In the genomic region with DNA sequence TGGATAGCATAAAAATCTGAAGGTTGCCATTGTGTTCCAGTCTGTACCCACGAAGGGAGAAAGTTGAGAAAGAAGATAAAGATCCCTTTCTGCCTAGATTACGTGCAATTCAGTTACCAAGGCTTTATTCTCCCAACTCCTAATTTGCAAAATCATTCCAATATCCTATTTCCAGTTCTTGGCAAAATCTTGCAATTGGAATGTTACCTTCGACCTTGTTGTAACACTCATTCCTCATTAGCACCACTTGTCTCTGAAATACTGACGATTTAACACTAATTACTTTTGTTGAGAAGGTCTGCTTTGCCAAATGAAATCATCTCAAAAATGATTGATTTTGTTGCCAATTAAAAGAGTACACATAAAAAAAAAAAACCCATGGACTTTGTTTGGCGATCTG, we compare ENCODE assay signal across 27 mouse cellular contexts. TPM values are rescaled to one million over a fixed set of nuclear protein-coding genes. Genes with fewer than 3 reads are reported as not detected.
"Had no signal": no experiment of that assay in that cellular context is flagged by ENCODE, and none has a peak within 500 bp of the region (broad histone marks: within the 10 kb centered on the region; RNA-seq: fewer than 3 reads in every experiment).

No protein-coding gene starts in this region.

- DNase-seq: cerebellum, adult 9-10 months; cerebellum, adult 9-11 months; cerebellum, postnatal 10 days; cerebellum, postnatal 14 days; cerebellum, postnatal 25 days; cerebellum, postnatal 36 days; embryo, embryonic 11 days; forebrain, postnatal 0 days; gastrocnemius, adult 2 months; gastrocnemius, postnatal 10 days; gastrocnemius, postnatal 14 days; gastrocnemius, postnatal 25 days; gastrocnemius, postnatal 36 days; heart, adult 18-20 months; heart, adult 2 months had no signal

- H3K9ac ChIP-seq: embryonic facial prominence, embryonic 12.5 days; embryonic facial prominence, embryonic 13.5 days; embryonic facial prominence, embryonic 15.5 days; forebrain, embryonic 12.5 days; forebrain, embryonic 15.5 days; forebrain, postnatal 0 days had no signal

- ATAC-seq: forebrain, embryonic 15.5 days; forebrain, embryonic 16.5 days; forebrain, postnatal 0 days had no signal

- H3K4me1 ChIP-seq: embryonic facial prominence, embryonic 10.5 days; embryonic facial prominence, embryonic 12.5 days; embryonic facial prominence, embryonic 13.5 days; embryonic facial prominence, embryonic 15.5 days; forebrain, embryonic 10.5 days; forebrain, embryonic 12.5 days; forebrain, embryonic 15.5 days had no signal

- H3K4me3 ChIP-seq: embryonic facial prominence, embryonic 10.5 days; embryonic facial prominence, embryonic 12.5 days; embryonic facial prominence, embryonic 13.5 days; embryonic facial prominence, embryonic 15.5 days; erythroblast, embryonic 14.5 days; forebrain, embryonic 10.5 days; forebrain, embryonic 12.5 days; forebrain, embryonic 15.5 days; gastrocnemius, adult 2 months; heart, adult 2 months; heart, embryonic 10.5 days had no signal

- H3K36me3 ChIP-seq: embryonic facial prominence, embryonic 10.5 days; embryonic facial prominence, embryonic 12.5 days; embryonic facial prominence, embryonic 13.5 days; embryonic facial prominence, embryonic 15.5 days; forebrain, embryonic 10.5 days; forebrain, embryonic 12.5 days; forebrain, embryonic 15.5 days; heart, embryonic 10.5 days had no signal

- H3K9me3 ChIP-seq: embryonic facial prominence, embryonic 10.5 days; embryonic facial prominence, embryonic 12.5 days; embryonic facial prominence, embryonic 13.5 days; embryonic facial prominence, embryonic 15.5 days; forebrain, embryonic 10.5 days; forebrain, embryonic 12.5 days; forebrain, embryonic 15.5 days; heart, embryonic 10.5 days had no signal

- H3K4me2 ChIP-seq: embryonic facial prominence, embryonic 12.5 days; embryonic facial prominence, embryonic 13.5 days; embryonic facial prominence, embryonic 15.5 days; forebrain, embryonic 12.5 days; forebrain, embryonic 15.5 days had no signal

- H3K27ac ChIP-seq: embryonic facial prominence, embryonic 10.5 days; embryonic facial prominence, embryonic 12.5 days; embryonic facial prominence, embryonic 13.5 days; embryonic facial prominence, embryonic 15.5 days; forebrain, embryonic 10.5 days; forebrain, embryonic 12.5 days; forebrain, embryonic 15.5 days; gastrocnemius, adult 2 months; heart, adult 2 months; heart, embryonic 10.5 days had no signal

- H3K27me3 ChIP-seq: embryonic facial prominence, embryonic 12.5 days; embryonic facial prominence, embryonic 13.5 days; forebrain, embryonic 12.5 days; forebrain, embryonic 15.5 days had no signal

RNA-seq across cellular contexts. Expression of a gene that starts 19.4 kb away (rescaled TPM):
- polyA plus RNA-seq: embryonic facial prominence, embryonic 11.5 days; embryonic facial prominence, embryonic 12.5 days; embryonic facial prominence, embryonic 13.5 days; erythroblast, embryonic 14.5 days; forebrain, embryonic 10.5 days; forebrain, embryonic 11.5 days; forebrain, embryonic 12.5 days; forebrain, embryonic 15.5 days; forebrain, embryonic 16.5 days; forebrain, postnatal 0 days had no signal
